Mouse (Mus musculus) left cerebral cortex, postnatal 36 days (tissue): ENCODE measurements around the gene Dcdc2c. TPM values are rescaled to one million over a fixed set of nuclear protein-coding genes. Genes with fewer than 3 reads are reported as not detected.

Experiments
- DNase-seq, 2 experiments: peaks; one replicate each; pipeline ENCODE4 v3.0.0; 2021 to 2022; ENCODE audit warnings: low spot score in 2 of 2, mixed read lengths in 1 of 2
- intact Hi-C: fragments of 180-260 bp; cut with DNase I; formaldehyde crosslinking; loops from one replicate; pipeline ENCODE4 v1.15.1; 2025
- total RNA-seq, 2 experiments: library from RNA; stranded (reverse); gene quantifications; 2 replicates each; pipeline ENCODE4 v1.2.3; 2021

The Dcdc2c gene
- total RNA-seq, 2 experiments from 2014 or later, result 0.79 to 1.1 TPM

- DNase-seq, result no peak
- intact Hi-C loops, result no loop called here
Observed at GRCm38 (mm10) chr12:28482483-28483160, 69.6 kb downstream of the Dcdc2c start.

- intact Hi-C loops, result no loop called here
- peak; percentile 13 to 19 for DNase-seq
Observed at GRCm38 (mm10) chr12:28460951-28461431, 91.2 kb downstream of the Dcdc2c start.

- DNase-seq, result no peak
- intact Hi-C loops, result no loop called here
Observed at GRCm38 (mm10) chr12:28460523-28460922, 91.7 kb downstream of the Dcdc2c start.

- intact Hi-C loops, result no loop called here
- no peak for DNase-seq
Observed at GRCm38 (mm10) chr12:28458786-28459185, 93.4 kb downstream of the Dcdc2c start.

GRCm38 (mm10) chr12:28436536-28436935 is 115.7 kb downstream of the Dcdc2c start:
- no peak for DNase-seq
- intact Hi-C loops, result no loop called here

- intact Hi-C loops, result loop anchor here (2.0 kb wide), 3 partner anchors 834 to 1900 kb away; partner anchors contain the start of gene Sox11
- DNase-seq, result no peak
Observed at GRCm38 (mm10) chr12:28432729-28433067, 119.5 kb downstream of the Dcdc2c start.

- peak; percentile 51 to 64 for DNase-seq
- intact Hi-C loops, result loop anchor here (2.0 kb wide), 3 partner anchors 833 to 1899 kb away; partner anchors contain the start of gene Sox11
Observed at GRCm38 (mm10) chr12:28431832-28432728, 120.1 kb downstream of the Dcdc2c start.

DNA sequence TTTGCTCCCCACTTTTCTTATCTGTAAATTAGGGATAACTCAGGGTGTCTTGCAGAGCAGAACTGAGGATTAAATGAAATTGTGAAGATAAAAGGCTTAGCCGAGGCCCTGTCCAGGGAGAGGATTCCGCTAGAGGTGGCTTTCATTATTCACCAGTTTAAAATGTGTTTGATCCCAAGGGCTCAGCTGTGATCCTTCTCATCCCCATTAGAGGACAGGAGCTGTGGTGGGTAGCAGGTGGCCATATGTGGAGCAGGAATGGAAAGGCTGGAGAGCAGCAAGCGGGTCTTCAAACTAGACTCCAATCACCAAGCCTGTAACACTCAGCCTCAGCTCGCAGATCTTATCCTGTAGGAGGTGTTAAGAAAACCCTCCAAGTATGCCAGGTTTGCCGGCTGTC is 122.3 kb downstream of the Dcdc2c start:
- intact Hi-C loops, result no loop called here
- no peak for DNase-seq

GRCm38 (mm10) chr12:28416957-28417356 is 135.2 kb downstream of the Dcdc2c start:
- no peak for DNase-seq
- intact Hi-C loops, result no loop called here

- intact Hi-C loops, result no loop called here
Observed at GRCm38 (mm10) chr12:28407656-28408405, 144.4 kb downstream of the Dcdc2c start.

GRCm38 (mm10) chr12:28402256-28402655 is 149.9 kb downstream of the Dcdc2c start:
- intact Hi-C loops, result no loop called here
- DNase-seq, result no peak

More at GRCm38 (mm10) chr12:28407656-28408405, 144.4 kb downstream of the Dcdc2c start:
- DNase-seq, result no peak

DNA sequence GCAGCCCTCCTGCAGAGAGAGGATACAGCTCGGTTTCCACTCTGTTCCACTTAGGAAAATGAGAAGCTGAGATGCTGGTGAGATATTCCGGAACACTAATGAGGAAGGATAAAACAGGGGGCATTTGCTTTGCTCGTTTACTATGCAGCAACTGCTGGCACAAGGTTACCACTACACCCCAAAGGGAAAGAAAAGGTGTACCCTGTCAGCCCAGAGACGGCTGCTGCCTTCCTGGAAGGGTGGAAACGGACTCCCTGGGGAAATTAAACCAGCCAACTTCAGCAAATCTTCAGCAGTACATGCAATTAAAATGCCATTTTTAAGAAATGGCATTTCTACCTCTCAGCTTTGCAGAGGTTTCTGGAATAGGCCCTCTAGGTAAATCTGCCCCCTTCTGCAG is 150.8 kb downstream of the Dcdc2c start:
- intact Hi-C loops, result no loop called here
- no peak for DNase-seq

DNA sequence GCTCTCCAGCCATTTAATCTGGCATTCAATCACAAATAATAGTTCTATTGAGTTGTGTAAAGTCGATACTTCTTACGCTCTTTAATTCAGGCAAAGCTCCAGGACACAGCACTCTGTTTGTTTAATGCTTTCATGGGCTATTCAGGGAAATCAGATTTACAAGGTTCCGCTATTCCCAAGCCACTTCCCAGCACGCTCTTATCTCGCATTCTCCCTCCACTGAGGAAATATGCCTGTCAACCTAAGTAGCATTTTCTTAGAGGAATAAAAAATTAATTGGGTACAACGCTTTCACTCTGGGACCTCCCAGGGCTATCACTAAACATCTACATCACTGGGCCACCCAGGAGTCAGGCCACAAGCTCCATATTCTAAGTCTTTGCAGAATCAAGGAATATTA is 160.1 kb downstream of the Dcdc2c start:
- intact Hi-C loops, result no loop called here
- DNase-seq, result no peak

Other genes starting within 250 kb of the Dcdc2c start
- 1 to 10 TPM; 1.2 to 1.3 TPM for gene Allc, start 30.1 kb upstream of the Dcdc2c start, total RNA-seq
- under 1 TPM; 0.57 to 0.59 TPM for gene Colec11, start 71.0 kb upstream of the Dcdc2c start, total RNA-seq
- gene Rps7, start 83.6 kb upstream of the Dcdc2c start, total RNA-seq, result 100 to 1,000 TPM; 261 to 290 TPM
- gene Rnaseh1, start 97.2 kb upstream of the Dcdc2c start, total RNA-seq, result 10 to 100 TPM; 13.4 to 15.2 TPM
- 10 to 100 TPM; 32.0 to 36.8 TPM for gene Adi1, start 122.8 kb upstream of the Dcdc2c start, total RNA-seq
- 10 to 100 TPM; 61.3 to 62.7 TPM for gene Trappc12, start 198.1 kb upstream of the Dcdc2c start, total RNA-seq
- 10 to 100 TPM; 63.9 to 65.5 TPM for gene Eipr1, start 199.4 kb upstream of the Dcdc2c start, total RNA-seq